Mouse (Mus musculus) neural tube, embryonic 14.5 days (tissue): Measurements from ENCODE around the gene Mtln. TPM values are rescaled to one million over a fixed set of nuclear protein-coding genes. Genes with fewer than 3 reads are reported as not detected.

Experiments used
- ATAC-seq: fragments of 200-750 bp; cut with Nextera tagmentation; 2 replicates; pipeline ENCODE4 v1.8.0; 2017; ENCODE audit warnings: low read depth, mild to moderate bottlenecking, moderate TSS enrichment, moderate library complexity
- H3K27ac ChIP-seq: fragments of 300-500 bp; sonication (generic); 2 replicates; pipeline ENCODE4 v1.5.1; 2014; ENCODE audit warnings: low read depth, mild to moderate bottlenecking, control low read depth, low read length, moderate library complexity, mixed read lengths
- H3K27me3 ChIP-seq: fragments of 300-500 bp; sonication (generic); 2 replicates; pipeline ENCODE4 v1.6.1; 2014; ENCODE audit warnings: low read length; ENCODE audit not compliant: control insufficient read depth, insufficient read depth
- H3K36me3 ChIP-seq: fragments of 300-500 bp; sonication (generic); 2 replicates; pipeline ENCODE4 v1.6.1; 2014; ENCODE audit warnings: low read length, mixed read lengths; ENCODE audit not compliant: control insufficient read depth, insufficient read depth
- H3K4me1 ChIP-seq: fragments of 300-500 bp; sonication (generic); 2 replicates; pipeline ENCODE4 v1.6.1; 2014; ENCODE audit warnings: low read length; ENCODE audit not compliant: control insufficient read depth, insufficient read depth
- H3K4me2 ChIP-seq: fragments of 300-500 bp; sonication (generic); 2 replicates; pipeline ENCODE4 v1.6.1; 2014; ENCODE audit warnings: mild to moderate bottlenecking, low read depth, low read length, control low read depth
- H3K4me3 ChIP-seq: fragments of 300-500 bp; sonication (generic); 2 replicates; pipeline ENCODE4 v1.5.1; 2014; ENCODE audit warnings: low read depth, low read length, control low read depth, mixed read lengths
- H3K9ac ChIP-seq: fragments of 300-500 bp; sonication (generic); replicated peaks from 2 replicates; pipeline ENCODE4 v1.6.1; 2014; ENCODE audit warnings: low read depth, mild to moderate bottlenecking, control low read depth, low read length, mixed read lengths
- H3K9me3 ChIP-seq: fragments of 300-500 bp; sonication (generic); 2 replicates; pipeline ENCODE4 v1.6.1; 2016; ENCODE audit warnings: low read length; ENCODE audit not compliant: control insufficient read depth
- WGBS: fragments of 180-500 bp; shearing (Covaris S2); extraction: QIAGEN DNeasy Blood & Tissue Kit; methylation state at CpG from one replicate; pipeline ENCODE4 v1.1.7; 2014; 5-methylcytosine and 5-hydroxymethylcytosine counted together
- polyA plus RNA-seq: library from polyadenylated mRNA; unstranded; fragments of >200 nt; fragmentation: Nextera tagmentation; extraction: Ambion mirVana; gene quantifications from 2 replicates; pipeline ENCODE4 v1.2.1, GENCODE M21; 2014

The Mtln gene
- polyA plus RNA-seq, 1 experiment from 2014 or later, result 61.5 TPM

GRCm38 (mm10) chr2:127760014-127760413 is 32.3 kb downstream of the Mtln start:
- no peak for ATAC-seq
- Histone ChIP-seq H3K9me3 (no peaks in the 10 kb centered on the region), H3K27me3 (no peaks in the 10 kb centered on the region), H3K4me1 (peaks cover 3% of the 10 kb centered on the region; the same call in 1 of the 2 replicates), H3K4me3 (no peak overlapping the region), H3K9ac (no peak overlapping the region), H3K27ac (no peak overlapping the region), H3K4me2 (no peak overlapping the region), H3K36me3 (no peaks in the 10 kb centered on the region; the same call in 1 of the 2 replicates)
- 94% methylated on average over 6 of the region's 6 CpGs for WGBS

- no peak for ATAC-seq
- 90% methylated on average over 5 of the region's 5 CpGs for WGBS
- H3K4me3 ChIP-seq, result no peak overlapping the region
- H3K4me2 ChIP-seq, result no peak overlapping the region
- H3K4me1 ChIP-seq, result peaks cover 3% of the 10 kb centered on the region; the same call in 1 of the 2 replicates
- no peak overlapping the region for H3K27ac ChIP-seq
- H3K27me3 ChIP-seq, result no peaks in the 10 kb centered on the region
- no peaks in the 10 kb centered on the region; the same call in 1 of the 2 replicates for H3K36me3 ChIP-seq
- no peaks in the 10 kb centered on the region for H3K9me3 ChIP-seq
- no peak overlapping the region for H3K9ac ChIP-seq
These were observed 33.0 kb downstream of the Mtln start for GRCm38 (mm10) chr2:127759157-127759880.

DNA sequence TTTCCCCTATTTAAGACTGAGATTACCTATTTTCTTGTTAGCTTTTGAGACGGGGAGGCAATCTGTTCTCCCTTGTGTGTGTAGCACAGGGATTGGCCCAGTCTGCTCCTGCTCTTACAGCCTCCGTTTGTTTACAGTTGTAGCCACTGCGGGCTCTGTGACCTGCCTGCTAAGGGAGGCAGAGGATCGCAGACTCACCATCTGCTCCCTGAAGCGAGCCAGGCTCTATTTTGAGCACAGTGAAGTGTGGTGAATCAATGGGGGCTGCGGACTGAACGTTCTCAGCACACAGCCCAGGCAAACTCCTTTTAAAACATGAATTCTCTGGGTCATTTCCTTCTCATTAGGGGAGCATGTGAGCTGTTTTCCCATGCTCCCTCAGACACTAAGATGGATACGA is 35.1 kb downstream of the Mtln start:
- ATAC-seq, result peak; percentile 70; the same call in 1 of the 2 replicates
- H3K9me3 ChIP-seq, result no peaks in the 10 kb centered on the region
- no peak overlapping the region for H3K4me3 ChIP-seq
- 29% methylated on average over 8 of the region's 8 CpGs for WGBS
- no peak overlapping the region for H3K9ac ChIP-seq
- no peaks in the 10 kb centered on the region; the same call in 1 of the 2 replicates for H3K36me3 ChIP-seq
- no peaks in the 10 kb centered on the region for H3K27me3 ChIP-seq
- H3K27ac ChIP-seq, result no peak overlapping the region
- H3K4me1 ChIP-seq, result peaks cover 3% of the 10 kb centered on the region; the same call in 1 of the 2 replicates
- H3K4me2 ChIP-seq, result no peak overlapping the region

DNA sequence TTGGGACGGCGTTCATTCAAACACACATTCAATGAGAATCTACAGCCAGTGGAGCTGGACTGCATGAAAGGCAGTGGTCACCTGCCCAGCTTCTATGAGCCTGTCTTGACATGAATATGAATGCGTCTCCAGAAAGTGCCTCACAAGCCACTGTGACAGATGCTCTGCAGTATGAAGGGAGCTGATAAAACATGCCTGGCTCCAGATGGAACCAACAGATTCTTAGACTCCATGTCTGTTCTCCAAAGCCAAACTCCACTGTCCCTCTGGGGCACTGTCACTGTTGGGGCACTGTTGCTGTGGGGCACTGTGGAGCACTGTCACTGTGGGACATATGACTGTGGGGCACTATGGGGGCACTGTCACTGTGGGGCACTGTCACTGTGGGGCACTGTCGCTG is 38.2 kb downstream of the Mtln start:
- H3K4me3 ChIP-seq, result no peak overlapping the region
- H3K4me2 ChIP-seq, result no peak overlapping the region
- WGBS, result 87% methylated on average over 4 of the region's 4 CpGs
- H3K36me3 ChIP-seq, result no peaks in the 10 kb centered on the region
- H3K9me3 ChIP-seq, result no peaks in the 10 kb centered on the region
- H3K27ac ChIP-seq, result no peak overlapping the region
- no peak overlapping the region for H3K9ac ChIP-seq
- H3K27me3 ChIP-seq, result no peaks in the 10 kb centered on the region
- ATAC-seq, result no peak
- peaks cover 3% of the 10 kb centered on the region; the same call in 1 of the 2 replicates for H3K4me1 ChIP-seq

- no peak overlapping the region for H3K27ac ChIP-seq
- no peaks in the 10 kb centered on the region for H3K36me3 ChIP-seq
- H3K4me3 ChIP-seq, result no peak overlapping the region
- no peak overlapping the region for H3K4me2 ChIP-seq
- 73% methylated on average over 11 of the region's 11 CpGs for WGBS
- no peaks in the 10 kb centered on the region for H3K9me3 ChIP-seq
- no peak for ATAC-seq
- no peak overlapping the region for H3K9ac ChIP-seq
- H3K4me1 ChIP-seq, result no peaks in the 10 kb centered on the region
- no peaks in the 10 kb centered on the region for H3K27me3 ChIP-seq
These were observed 40.3 kb downstream of the Mtln start for GRCm38 (mm10) chr2:127751849-127752610.

GRCm38 (mm10) chr2:127749376-127749775 is 42.9 kb downstream of the Mtln start:
- no peak for ATAC-seq
- Histone ChIP-seq H3K9ac (no peak overlapping the region), H3K27ac (no peak overlapping the region), H3K4me1 (no peaks in the 10 kb centered on the region), H3K9me3 (no peaks in the 10 kb centered on the region), H3K36me3 (0 out of 2 replicates have a peak, but pooled peaks cover 4% of the 10 kb centered on the region), H3K4me2 (no peak overlapping the region), H3K27me3 (no peaks in the 10 kb centered on the region), H3K4me3 (no peak overlapping the region)
- WGBS, result 84% methylated on average over 1 of the region's 1 CpGs

GRCm38 (mm10) chr2:127748316-127748715 is 44.0 kb downstream of the Mtln start:
- H3K9ac ChIP-seq, result no peak overlapping the region
- WGBS, result 72% methylated on average over 7 of the region's 7 CpGs
- 0 out of 2 replicates have a peak, but pooled peaks cover 4% of the 10 kb centered on the region for H3K36me3 ChIP-seq
- H3K4me3 ChIP-seq, result no peak overlapping the region
- H3K27ac ChIP-seq, result no peak overlapping the region
- no peak for ATAC-seq
- no peaks in the 10 kb centered on the region for H3K4me1 ChIP-seq
- H3K9me3 ChIP-seq, result no peaks in the 10 kb centered on the region
- no peak overlapping the region for H3K4me2 ChIP-seq
- H3K27me3 ChIP-seq, result no peaks in the 10 kb centered on the region

- H3K27ac ChIP-seq, result no peak overlapping the region
- no peak overlapping the region for H3K4me3 ChIP-seq
- H3K4me2 ChIP-seq, result no peak overlapping the region
- H3K9ac ChIP-seq, result no peak overlapping the region
- 85% methylated on average over 3 of the region's 3 CpGs for WGBS
- peaks cover 4% of the 10 kb centered on the region for H3K36me3 ChIP-seq
- no peaks in the 10 kb centered on the region for H3K9me3 ChIP-seq
- no peaks in the 10 kb centered on the region for H3K27me3 ChIP-seq
- no peak for ATAC-seq
- H3K4me1 ChIP-seq, result no peaks in the 10 kb centered on the region
These were observed 49.7 kb downstream of the Mtln start for GRCm38 (mm10) chr2:127742637-127743036.
